Mouse (Mus musculus): Measurements from ENCODE around the gene Mrgprg. TPM values are rescaled to one million over a fixed set of nuclear protein-coding genes. Genes with fewer than 3 reads are reported as not detected.
A peak's percentile ranks its signal among the peaks of the same experiment; 100 is the strongest.

Gene Mrgprg
- polyA plus RNA-seq (2014; fragmentation: Nextera tagmentation; extraction: Ambion mirVana) = not detected in 2 replicates

GRCm38 (mm10) chr7:143766893-143767292, at the start of gene Mrgprg:
TSS of gene Mrgprg (minus strand) at chr7:143766993.
- ATAC-seq (ENCODE audit: low FRiP score) = no peak
- H3K27me3 ChIP-seq (ENCODE audit: control insufficient read depth, insufficient read depth, low read length) = no peaks in the 10 kb centered on the region
- H3K27ac ChIP-seq = no peak within 1 kb of the TSS
- no peak within 1 kb of the TSS for H3K4me2 ChIP-seq (replicated peaks)
- H3K9me3 ChIP-seq (ENCODE audit: control insufficient read depth, low read length) = no peaks in the 10 kb centered on the region
- no peak within 1 kb of the TSS for H3K4me3 ChIP-seq (replicated peaks; ENCODE audit: low read length)
- no peaks in the 10 kb centered on the region for H3K4me1 ChIP-seq (replicated peaks; ENCODE audit: control insufficient read depth, insufficient read depth, low read length)
- 60% methylated on average over 6 of the region's 6 CpGs for WGBS
- no peaks in the 10 kb centered on the region for H3K36me3 ChIP-seq (replicated peaks; ENCODE audit: control insufficient read depth, insufficient read depth)
- no peak within 1 kb of the TSS for H3K9ac ChIP-seq
- DNase-seq (ENCODE audit: low spot score) = no peak

- H3K9ac ChIP-seq = no peak overlapping the region
- H3K4me3 ChIP-seq (replicated peaks; ENCODE audit: low read length) = no peak overlapping the region
- H3K27me3 ChIP-seq (ENCODE audit: control insufficient read depth, insufficient read depth, low read length) = no peaks in the 10 kb centered on the region
- no peak for DNase-seq (ENCODE audit: low spot score)
- H3K27ac ChIP-seq = no peak overlapping the region
- 52% methylated on average over 1 of the region's 1 CpGs for WGBS
- no peak for ATAC-seq (ENCODE audit: low FRiP score)
- no peak overlapping the region for H3K4me2 ChIP-seq (replicated peaks)
- peaks cover 76% of the 10 kb centered on the region for H3K36me3 ChIP-seq (replicated peaks; ENCODE audit: control insufficient read depth, insufficient read depth)
- H3K4me1 ChIP-seq (replicated peaks; ENCODE audit: control insufficient read depth, insufficient read depth, low read length) = no peaks in the 10 kb centered on the region
- no peaks in the 10 kb centered on the region for H3K9me3 ChIP-seq (ENCODE audit: control insufficient read depth, low read length)
Measured at GRCm38 (mm10) chr7:143808909-143809308, 42.1 kb upstream of the Mrgprg start.

- Histone ChIP-seq H3K4me1 (replicated peaks; ENCODE audit: control insufficient read depth, insufficient read depth, low read length) (no peaks in the 10 kb centered on the region), H3K36me3 (replicated peaks; ENCODE audit: control insufficient read depth, insufficient read depth) (peaks cover 72% of the 10 kb centered on the region), H3K9ac (no peak overlapping the region), H3K4me3 (replicated peaks; ENCODE audit: low read length) (no peak overlapping the region), H3K27ac (no peak overlapping the region), H3K4me2 (replicated peaks) (no peak overlapping the region), H3K9me3 (ENCODE audit: control insufficient read depth, low read length) (no peaks in the 10 kb centered on the region), H3K27me3 (ENCODE audit: control insufficient read depth, insufficient read depth, low read length) (no peaks in the 10 kb centered on the region)
- DNase-seq (ENCODE audit: low spot score) (peak; percentile 43), ATAC-seq (ENCODE audit: low FRiP score) (peak; percentile 48; the same call in 1 of the 2 replicates)
- WGBS = 60% methylated on average over 5 of the region's 5 CpGs
Measured at GRCm38 (mm10) chr7:143805199-143805624, 38.4 kb upstream of the Mrgprg start.

- peaks cover 76% of the 10 kb centered on the region for H3K36me3 ChIP-seq (replicated peaks; ENCODE audit: control insufficient read depth, insufficient read depth)
- no peak overlapping the region for H3K4me2 ChIP-seq (replicated peaks)
- no peak overlapping the region for H3K27ac ChIP-seq
- no peaks in the 10 kb centered on the region for H3K27me3 ChIP-seq (ENCODE audit: control insufficient read depth, insufficient read depth, low read length)
- H3K9ac ChIP-seq = no peak overlapping the region
- 87% methylated on average over 8 of the region's 8 CpGs for WGBS
- DNase-seq (ENCODE audit: low spot score) (no peak), ATAC-seq (ENCODE audit: low FRiP score) (no peak)
- no peak overlapping the region for H3K4me3 ChIP-seq (replicated peaks; ENCODE audit: low read length)
- no peaks in the 10 kb centered on the region for H3K4me1 ChIP-seq (replicated peaks; ENCODE audit: control insufficient read depth, insufficient read depth, low read length)
- H3K9me3 ChIP-seq (ENCODE audit: control insufficient read depth, low read length) = no peaks in the 10 kb centered on the region
Measured at GRCm38 (mm10) chr7:143801195-143802065, 34.6 kb upstream of the Mrgprg start.

GRCm38 (mm10) chr7:143800770-143801169, 34.0 kb upstream of the Mrgprg start:
- ATAC-seq (ENCODE audit: low FRiP score) (no peak), DNase-seq (ENCODE audit: low spot score) (no peak)
- Histone ChIP-seq H3K4me3 (replicated peaks; ENCODE audit: low read length) (no peak overlapping the region), H3K36me3 (replicated peaks; ENCODE audit: control insufficient read depth, insufficient read depth) (peaks cover 79% of the 10 kb centered on the region), H3K9ac (no peak overlapping the region), H3K9me3 (ENCODE audit: control insufficient read depth, low read length) (no peaks in the 10 kb centered on the region), H3K27me3 (ENCODE audit: control insufficient read depth, insufficient read depth, low read length) (no peaks in the 10 kb centered on the region), H3K4me1 (replicated peaks; ENCODE audit: control insufficient read depth, insufficient read depth, low read length) (no peaks in the 10 kb centered on the region), H3K27ac (no peak overlapping the region), H3K4me2 (replicated peaks) (no peak overlapping the region)
- WGBS = 100% methylated on average over 1 of the region's 1 CpGs

GRCm38 (mm10) chr7:143798783-143799182, 32.0 kb upstream of the Mrgprg start:
- ATAC-seq (ENCODE audit: low FRiP score) = no peak
- no peak overlapping the region for H3K9ac ChIP-seq
- no peak overlapping the region for H3K4me3 ChIP-seq (replicated peaks; ENCODE audit: low read length)
- no peaks in the 10 kb centered on the region for H3K4me1 ChIP-seq (replicated peaks; ENCODE audit: control insufficient read depth, insufficient read depth, low read length)
- no peak overlapping the region for H3K4me2 ChIP-seq (replicated peaks)
- DNase-seq (ENCODE audit: low spot score) = no peak
- no peaks in the 10 kb centered on the region for H3K9me3 ChIP-seq (ENCODE audit: control insufficient read depth, low read length)
- H3K27me3 ChIP-seq (ENCODE audit: control insufficient read depth, insufficient read depth, low read length) = no peaks in the 10 kb centered on the region
- peaks cover 76% of the 10 kb centered on the region for H3K36me3 ChIP-seq (replicated peaks; ENCODE audit: control insufficient read depth, insufficient read depth)
- H3K27ac ChIP-seq = no peak overlapping the region
- WGBS = 90% methylated on average over 4 of the region's 4 CpGs

- Histone ChIP-seq H3K27me3 (ENCODE audit: control insufficient read depth, insufficient read depth, low read length) (no peaks in the 10 kb centered on the region), H3K4me3 (replicated peaks; ENCODE audit: low read length) (no peak overlapping the region), H3K27ac (no peak overlapping the region), H3K9me3 (ENCODE audit: control insufficient read depth, low read length) (no peaks in the 10 kb centered on the region), H3K36me3 (replicated peaks; ENCODE audit: control insufficient read depth, insufficient read depth) (peaks cover 29% of the 10 kb centered on the region), H3K4me1 (replicated peaks; ENCODE audit: control insufficient read depth, insufficient read depth, low read length) (no peaks in the 10 kb centered on the region), H3K4me2 (replicated peaks) (no peak overlapping the region), H3K9ac (no peak overlapping the region)
- WGBS = 64% methylated on average over 4 of the region's 4 CpGs
- ATAC-seq (ENCODE audit: low FRiP score) (no peak), DNase-seq (ENCODE audit: low spot score) (no peak)
Measured at GRCm38 (mm10) chr7:143793121-143793520, 26.3 kb upstream of the Mrgprg start.

GRCm38 (mm10) chr7:143792336-143792985, 25.7 kb upstream of the Mrgprg start:
- Histone ChIP-seq H3K9ac (no peak overlapping the region), H3K4me2 (replicated peaks) (no peak overlapping the region), H3K27me3 (ENCODE audit: control insufficient read depth, insufficient read depth, low read length) (no peaks in the 10 kb centered on the region), H3K27ac (no peak overlapping the region), H3K36me3 (replicated peaks; ENCODE audit: control insufficient read depth, insufficient read depth) (peaks cover 24% of the 10 kb centered on the region), H3K9me3 (ENCODE audit: control insufficient read depth, low read length) (no peaks in the 10 kb centered on the region), H3K4me3 (replicated peaks; ENCODE audit: low read length) (no peak overlapping the region), H3K4me1 (replicated peaks; ENCODE audit: control insufficient read depth, insufficient read depth, low read length) (no peaks in the 10 kb centered on the region)
- WGBS = 85% methylated on average over 6 of the region's 6 CpGs
- DNase-seq (ENCODE audit: low spot score) (no peak), ATAC-seq (ENCODE audit: low FRiP score) (no peak)

- H3K4me2 ChIP-seq (replicated peaks) = peak within 1 kb of the TSS; percentile 53
- H3K27me3 ChIP-seq (ENCODE audit: control insufficient read depth, insufficient read depth, low read length) = no peaks in the 10 kb centered on the region
- peaks cover 21% of the 10 kb centered on the region for H3K4me1 ChIP-seq (replicated peaks; ENCODE audit: control insufficient read depth, insufficient read depth, low read length)
- ATAC-seq (ENCODE audit: low FRiP score) (peak; percentile 87), DNase-seq (ENCODE audit: low spot score) (peak; percentile 76)
- no peaks in the 10 kb centered on the region for H3K9me3 ChIP-seq (ENCODE audit: control insufficient read depth, low read length)
- 2% methylated on average over 21 of the region's 21 CpGs for WGBS
- peak within 1 kb of the TSS; percentile 38 for H3K4me3 ChIP-seq (replicated peaks; ENCODE audit: low read length)
- peak within 1 kb of the TSS; percentile 20 for H3K27ac ChIP-seq
- H3K36me3 ChIP-seq (replicated peaks; ENCODE audit: control insufficient read depth, insufficient read depth) = no peaks in the 10 kb centered on the region
- peak within 1 kb of the TSS; percentile 61 for H3K9ac ChIP-seq
Measured at GRCm38 (mm10) chr7:143783996-143784829, 17.4 kb upstream of the Mrgprg start, which contains the start of gene Mrgpre. TSS of gene Mrgpre (minus strand) at chr7:143784500.
